ENCODE assay signal across 19 mouse cellular contexts in genomic region chr1:82788070-82788469, GRCm38 (mm10). TPM values are rescaled to one million over a fixed set of nuclear protein-coding genes. Genes with fewer than 3 reads are reported as not detected.
A peak's percentile ranks its signal among the peaks of the same experiment; 100 is the strongest.
DNase-seq lines count a peak whose midpoint lies in the region; ATAC-seq and TF ChIP-seq lines count a peak whose summit lies in the region.
"Had no signal": no experiment of that assay in that cellular context is flagged by ENCODE, and none has a peak within 500 bp of the region (broad histone marks: within the 10 kb centered on the region; RNA-seq: fewer than 3 reads in every experiment).

No protein-coding gene starts in this region.

- 49% methylated on average over 7 of the region's 7 CpGs for WGBS in limb, embryonic 13.5 days
- WGBS in limb, embryonic 10.5 days, result 68% methylated on average over 7 of the region's 7 CpGs
- WGBS in forebrain, postnatal 0 days, result 44% methylated on average over 7 of the region's 7 CpGs
- WGBS in limb, embryonic 14.5 days, result 52% methylated on average over 7 of the region's 7 CpGs

- TF ChIP-seq POLR2A in limb, embryonic 14.5 days (IDR thresholded peaks at IDR 0.05; ENCODE audit: borderline replicate concordance, extremely low read depth, insufficient read depth, insufficient read length), result no peak

- DNase-seq in cerebellum, adult 11 months, result no peak
- DNase-seq in limb, embryonic 10.5 days (ENCODE audit: low spot score), result no peak
- peak; percentile 64 for DNase-seq in forebrain, postnatal 0 days
- peak; percentile 42 for DNase-seq in limb, embryonic 14.5 days (ENCODE audit: low spot score)
- no peak for DNase-seq in adrenal gland, postnatal 4 days (ENCODE audit: low spot score in 2 of 2)
- no peak for DNase-seq in lung, postnatal 36 days
- DNase-seq: thymus, postnatal 4 days had no signal

- H3K9ac ChIP-seq in limb, embryonic 13.5 days, result no peak overlapping the region
- H3K9ac ChIP-seq in forebrain, postnatal 0 days, result no peak overlapping the region
- H3K9ac ChIP-seq in limb, embryonic 14.5 days (ENCODE audit: low read depth, low read length, severe bottlenecking), result no peak overlapping the region
- H3K9ac ChIP-seq: heart, embryonic 15.5 days; midbrain, embryonic 13.5 days; stomach, embryonic 15.5 days had no signal

- H3K27ac ChIP-seq in limb, embryonic 13.5 days, result no peak overlapping the region; the same call in 1 of the 2 replicates
- no peak overlapping the region for H3K27ac ChIP-seq in limb, embryonic 10.5 days
- H3K27ac ChIP-seq in forebrain, postnatal 0 days (ENCODE audit: low read depth, low read length), result peak overlapping the region; percentile 5; the same call in 1 of the 2 replicates
- H3K27ac ChIP-seq in limb, embryonic 14.5 days (replicated peaks; ENCODE audit: low read depth, low read length), result no peak overlapping the region
- H3K27ac ChIP-seq: heart, embryonic 15.5 days; macrophage; midbrain, embryonic 13.5 days; stomach, embryonic 15.5 days had no signal

- no peaks in the 10 kb centered on the region for H3K36me3 ChIP-seq in limb, embryonic 13.5 days
- no peaks in the 10 kb centered on the region for H3K36me3 ChIP-seq in limb, embryonic 10.5 days
- no peaks in the 10 kb centered on the region for H3K36me3 ChIP-seq in forebrain, postnatal 0 days (ENCODE audit: insufficient read depth)
- no peaks in the 10 kb centered on the region for H3K36me3 ChIP-seq in limb, embryonic 14.5 days (ENCODE audit: control insufficient read depth, insufficient read depth, low read length)
- H3K36me3 ChIP-seq: heart, embryonic 15.5 days; midbrain, embryonic 13.5 days; stomach, embryonic 15.5 days had no signal

- H3K27me3 ChIP-seq in limb, embryonic 13.5 days, result no peaks in the 10 kb centered on the region
- H3K27me3 ChIP-seq in limb, embryonic 10.5 days (ENCODE audit: low read depth, poor library complexity, severe bottlenecking), result no peaks in the 10 kb centered on the region
- no peaks in the 10 kb centered on the region for H3K27me3 ChIP-seq in forebrain, postnatal 0 days (ENCODE audit: insufficient read depth, low read length)
- H3K27me3 ChIP-seq in limb, embryonic 14.5 days (ENCODE audit: control insufficient read depth, insufficient read depth, low read length), result no peaks in the 10 kb centered on the region
- H3K27me3 ChIP-seq: heart, embryonic 15.5 days; midbrain, embryonic 13.5 days; Patski; stomach, embryonic 15.5 days had no signal

- no peak for TF ChIP-seq CTCF in forebrain, postnatal 0 days (IDR thresholded peaks at IDR 0.05; ENCODE audit: low read depth)

- H3K4me1 ChIP-seq in limb, embryonic 13.5 days, result peaks cover 8% of the 10 kb centered on the region; the same call in 1 of the 2 replicates
- no peaks in the 10 kb centered on the region for H3K4me1 ChIP-seq in limb, embryonic 10.5 days
- no peaks in the 10 kb centered on the region for H3K4me1 ChIP-seq in forebrain, postnatal 0 days (ENCODE audit: insufficient read depth)
- 0 out of 2 replicates have a peak, but pooled peaks cover 5% of the 10 kb centered on the region for H3K4me1 ChIP-seq in limb, embryonic 14.5 days (ENCODE audit: control insufficient read depth, insufficient read depth, low read length)
- H3K4me1 ChIP-seq: stomach, embryonic 15.5 days had no signal

- H3K4me3 ChIP-seq in limb, embryonic 13.5 days, result no peak overlapping the region
- no peak overlapping the region for H3K4me3 ChIP-seq in limb, embryonic 10.5 days
- no peak overlapping the region for H3K4me3 ChIP-seq in forebrain, postnatal 0 days (ENCODE audit: low read depth, low read length)
- no peak overlapping the region for H3K4me3 ChIP-seq in limb, embryonic 14.5 days (replicated peaks; ENCODE audit: low read length)
- H3K4me3 ChIP-seq: heart, embryonic 15.5 days; midbrain, embryonic 13.5 days; stomach, embryonic 15.5 days had no signal

- H3K4me2 ChIP-seq in limb, embryonic 13.5 days (replicated peaks), result no peak overlapping the region
- no peak overlapping the region for H3K4me2 ChIP-seq in forebrain, postnatal 0 days (ENCODE audit: low read depth)
- no peak overlapping the region for H3K4me2 ChIP-seq in limb, embryonic 14.5 days (replicated peaks; ENCODE audit: low read depth, low read length, severe bottlenecking)
- H3K4me2 ChIP-seq: heart, embryonic 15.5 days; midbrain, embryonic 13.5 days; stomach, embryonic 15.5 days had no signal

- no peaks in the 10 kb centered on the region for H3K9me3 ChIP-seq in limb, embryonic 13.5 days
- no peaks in the 10 kb centered on the region for H3K9me3 ChIP-seq in limb, embryonic 10.5 days (replicated peaks)
- H3K9me3 ChIP-seq in forebrain, postnatal 0 days (ENCODE audit: low read length), result no peaks in the 10 kb centered on the region
- H3K9me3 ChIP-seq in limb, embryonic 14.5 days (ENCODE audit: control insufficient read depth, low read length), result no peaks in the 10 kb centered on the region; the same call in 1 of the 2 replicates
- H3K9me3 ChIP-seq: heart, embryonic 15.5 days; midbrain, embryonic 13.5 days; stomach, embryonic 15.5 days had no signal

- 0 out of 2 replicates have a peak, but pooled peaks have one; percentile 21 for ATAC-seq in cerebellum, adult (ENCODE audit: insufficient number of reproducible peaks, low FRiP score, low TSS enrichment)
- peak; percentile 45; the same call in 1 of the 2 replicates for ATAC-seq in limb, embryonic 13.5 days (ENCODE audit: low FRiP score, low read depth)
- peak; percentile 18; the same call in 1 of the 2 replicates for ATAC-seq in forebrain, postnatal 0 days
- ATAC-seq in limb, embryonic 14.5 days (ENCODE audit: low FRiP score, low read depth), result no peak

RNA-seq across cellular contexts. Expression of gene Gm47791, which starts 17.0 kb away (rescaled TPM):
- polyA plus RNA-seq in limb, embryonic 13.5 days (2015; fragmentation: Nextera tagmentation; extraction: Ambion mirVana), result not detected in 2 replicates
- polyA plus RNA-seq in limb, embryonic 10.5 days (2016; fragmentation: Nextera tagmentation; extraction: Ambion mirVana), result not detected in 2 replicates
- total RNA-seq in forebrain, postnatal 0 days (2014; rRNA removed), result not detected in 2 replicates
- polyA plus RNA-seq in forebrain, postnatal 0 days (2015; fragmentation: Nextera tagmentation; extraction: Ambion mirVana), result not detected in 2 replicates
- not detected in 2 replicates for polyA plus RNA-seq in limb, embryonic 14.5 days (2012; rRNA removed)
- polyA plus RNA-seq in limb, embryonic 14.5 days (2014; fragmentation: Nextera tagmentation; extraction: Ambion mirVana), result not detected in 2 replicates
- not detected for total RNA-seq in adrenal gland, postnatal 4 days (2021)
- total RNA-seq: gastrocnemius, postnatal 25 days; left cerebral cortex, postnatal 4 days had no signal
- polyA plus RNA-seq: heart, embryonic 15.5 days; hindbrain, embryonic 11.5 days; large intestine, adult 2 months; liver, embryonic 16.5 days; macrophage; midbrain, embryonic 13.5 days; Patski; stomach, embryonic 15.5 days had no signal

RNA-seq across cellular contexts. Expression of gene Tm4sf20, which starts 19.8 kb away (rescaled TPM):
- 0.20 and 0.23 TPM in 2 replicates for polyA plus RNA-seq in limb, embryonic 13.5 days (2015; fragmentation: Nextera tagmentation; extraction: Ambion mirVana)
- 0.25 TPM in 1 of 2 replicates, not detected in the other for polyA plus RNA-seq in limb, embryonic 10.5 days (2016; fragmentation: Nextera tagmentation; extraction: Ambion mirVana)
- not detected in 2 replicates for total RNA-seq in forebrain, postnatal 0 days (2014; rRNA removed)
- polyA plus RNA-seq in forebrain, postnatal 0 days (2015; fragmentation: Nextera tagmentation; extraction: Ambion mirVana), result not detected in 2 replicates
- polyA plus RNA-seq in limb, embryonic 14.5 days (2012; rRNA removed), result not detected in 2 replicates
- polyA plus RNA-seq in limb, embryonic 14.5 days (2014; fragmentation: Nextera tagmentation; extraction: Ambion mirVana), result not detected in 2 replicates
- total RNA-seq in adrenal gland, postnatal 4 days (2021), result not detected
- total RNA-seq: gastrocnemius, postnatal 25 days; left cerebral cortex, postnatal 4 days had no signal
- polyA plus RNA-seq: heart, embryonic 15.5 days; hindbrain, embryonic 11.5 days; macrophage had no signal

RNA-seq across cellular contexts. Expression of gene Agfg1, which starts 51.2 kb away (rescaled TPM):
- polyA plus RNA-seq in limb, embryonic 13.5 days (2015; fragmentation: Nextera tagmentation; extraction: Ambion mirVana), result 25.3 and 27.4 TPM in 2 replicates
- polyA plus RNA-seq in limb, embryonic 10.5 days (2016; fragmentation: Nextera tagmentation; extraction: Ambion mirVana), result 26.9 and 30.5 TPM in 2 replicates
- 104 and 114 TPM in 2 replicates for total RNA-seq in forebrain, postnatal 0 days (2014; rRNA removed)
- 19.4 and 22.2 TPM in 2 replicates for polyA plus RNA-seq in forebrain, postnatal 0 days (2015; fragmentation: Nextera tagmentation; extraction: Ambion mirVana)
- polyA plus RNA-seq in limb, embryonic 14.5 days (2012; rRNA removed), result 39.6 and 47.4 TPM in 2 replicates
- polyA plus RNA-seq in limb, embryonic 14.5 days (2014; fragmentation: Nextera tagmentation; extraction: Ambion mirVana), result 36.9 and 41.8 TPM in 2 replicates
- 10 to 100 TPM; 47.0 to 48.7 TPM for total RNA-seq in adrenal gland, postnatal 4 days (2021)

Comparison
In these comparisons a context has a peak if more than half of its experiments do, and no peak if none do; other contexts are left out.
1. DNase-seq: peak in forebrain, postnatal 0 days (single experiment) and limb, embryonic 14.5 days (single experiment); none in cerebellum, adult 11 months (single experiment), limb, embryonic 10.5 days (single experiment), adrenal gland, postnatal 4 days (0 of 2) and lung, postnatal 36 days (single experiment).